Mouse (Mus musculus): ENCODE results near the gene Klhdc7a.

DNA sequence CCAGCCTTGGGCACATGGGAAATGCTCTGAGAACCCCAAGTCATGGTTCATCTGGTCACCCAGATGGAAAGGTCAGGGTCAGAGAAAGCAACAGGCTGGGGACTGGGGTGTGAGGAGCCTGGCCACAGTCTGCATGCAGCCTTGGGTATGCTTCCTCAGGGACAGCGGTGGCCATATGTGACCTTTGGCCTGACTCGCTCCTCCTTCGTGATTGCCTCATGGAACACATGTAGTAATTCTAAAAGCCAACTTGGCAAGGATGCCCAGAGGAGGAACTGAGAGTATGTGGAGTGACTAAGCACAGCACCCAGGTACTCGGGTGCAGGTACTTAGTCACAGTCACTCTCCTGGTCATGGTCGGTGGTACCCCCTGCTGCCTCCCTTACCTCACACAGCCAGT, 33.1 kb upstream of the Klhdc7a start:
- TF ChIP-seq CTCF (IDR thresholded peaks at IDR 0.05; ENCODE audit: borderline replicate concordance, extremely low read depth, insufficient read depth, insufficient read length) (no peak), POLR2A (IDR thresholded peaks at IDR 0.05; ENCODE audit: borderline replicate concordance, extremely low read depth, insufficient read depth, insufficient read length, poor library complexity, severe bottlenecking) (no peak)
